Mouse (Mus musculus) heart, embryonic 14.5 days (tissue): ENCODE results near the gene Sirt6. TPM values are rescaled to one million over a fixed set of nuclear protein-coding genes. Genes with fewer than 3 reads are reported as not detected.
A peak's percentile ranks its signal among the peaks of the same experiment; 100 is the strongest.
"Not testable (repeated sequence)": the region's sequence is repeated elsewhere in the genome, so short reads cannot be mapped to it uniquely, and the experiment has no call there.

Experiments
- ATAC-seq: fragments of 200-750 bp; cut with Nextera tagmentation; 2 replicates; pipeline ENCODE4 v1.8.0; 2017; ENCODE audit warnings: low read depth, moderate TSS enrichment; ENCODE audit not compliant: insufficient number of reproducible peaks, insufficient read depth, low FRiP score
- H3K27ac ChIP-seq, 2 experiments: fragments of 200-500 bp in 1 of 2; fragments of 300-500 bp in 1 of 2; sonication (generic) in 1 of 2; replicated peaks in 1 of 2; 2 replicates each; pipeline ENCODE4 v1.5.1; 2012 to 2014; ENCODE audit warnings: low read depth in 2 of 2, low read length in 2 of 2, control low read depth in 1 of 2, mild to moderate bottlenecking in 1 of 2, mixed read lengths in 1 of 2; ENCODE audit not compliant: control insufficient read depth in 1 of 2, insufficient read depth in 1 of 2
- H3K27me3 ChIP-seq: fragments of 300-500 bp; sonication (generic); 2 replicates; pipeline ENCODE4 v1.6.1; 2014; ENCODE audit warnings: mild to moderate bottlenecking, low read length, control low read depth; ENCODE audit not compliant: control insufficient read depth, insufficient read depth
- H3K36me3 ChIP-seq: fragments of 300-500 bp; sonication (generic); 2 replicates; pipeline ENCODE4 v1.6.1; 2014; ENCODE audit warnings: mild to moderate bottlenecking, control low read depth, low read length, mixed read lengths; ENCODE audit not compliant: control insufficient read depth, insufficient read depth
- H3K4me1 ChIP-seq, 2 experiments: fragments of 200-500 bp in 1 of 2; fragments of 300-500 bp in 1 of 2; sonication (generic) in 1 of 2; 2 replicates each; pipeline ENCODE4 v1.6.1; 2012 to 2014; ENCODE audit warnings: low read length in 2 of 2, control low read depth in 1 of 2, mixed read lengths in 1 of 2; ENCODE audit not compliant: control insufficient read depth in 2 of 2, insufficient read depth in 2 of 2
- H3K4me2 ChIP-seq: fragments of 300-500 bp; sonication (generic); 2 replicates; pipeline ENCODE4 v1.6.1; 2014; ENCODE audit warnings: mild to moderate bottlenecking, low read length
- H3K4me3 ChIP-seq, 2 experiments: fragments of 200-500 bp in 1 of 2; fragments of 300-500 bp in 1 of 2; sonication (generic) in 1 of 2; 2 replicates each; pipeline ENCODE4 v1.5.1; 2012 to 2014; ENCODE audit warnings: low read length in 2 of 2, mild to moderate bottlenecking in 2 of 2, control low read depth in 1 of 2, low read depth in 1 of 2, moderate library complexity in 1 of 2; ENCODE audit not compliant: control insufficient read depth in 1 of 2, insufficient read depth in 1 of 2
- H3K9ac ChIP-seq: fragments of 300-500 bp; sonication (generic); 2 replicates; pipeline ENCODE4 v1.6.1; 2014; ENCODE audit warnings: mild to moderate bottlenecking, low read length
- H3K9me3 ChIP-seq: fragments of 300-500 bp; sonication (generic); 2 replicates; pipeline ENCODE4 v1.6.1; 2016; ENCODE audit warnings: low read length, control low read depth; ENCODE audit not compliant: control insufficient read depth
- WGBS: fragments of 180-500 bp; shearing (Covaris S2); extraction: QIAGEN DNeasy Blood & Tissue Kit; methylation state at CpG from one replicate; pipeline ENCODE4 v1.1.7; 2014; 5-methylcytosine and 5-hydroxymethylcytosine counted together
- polyA plus RNA-seq: library from polyadenylated mRNA; unstranded; fragments of >200 nt; fragmentation: Nextera tagmentation; extraction: Ambion mirVana; gene quantifications from 2 replicates; pipeline ENCODE4 v1.2.1, GENCODE M21; 2014

Gene Sirt6
- polyA plus RNA-seq, 1 experiment from 2014 or later = 23.9 TPM

- Histone ChIP-seq H3K36me3 (no peaks in the 10 kb centered on the region), H3K9me3 (no peaks in the 10 kb centered on the region), H3K4me2 (peak overlapping the region; percentile 87), H3K27ac (peak overlapping the region; percentile 91 to 98; a peak in 3 of 4 replicates), H3K4me1 (peaks cover 8 to 18% of the 10 kb centered on the region in 2 experiments), H3K27me3 (no peaks in the 10 kb centered on the region), H3K9ac (peak overlapping the region; percentile 98), H3K4me3 (peak overlapping the region; percentile 73 to 81)
- ATAC-seq = no peak
- WGBS = 68% methylated on average over 2 of the region's 2 CpGs
These were observed 16.6 kb upstream of the Sirt6 start for GRCm38 (mm10) chr10:81644162-81644561.

DNA sequence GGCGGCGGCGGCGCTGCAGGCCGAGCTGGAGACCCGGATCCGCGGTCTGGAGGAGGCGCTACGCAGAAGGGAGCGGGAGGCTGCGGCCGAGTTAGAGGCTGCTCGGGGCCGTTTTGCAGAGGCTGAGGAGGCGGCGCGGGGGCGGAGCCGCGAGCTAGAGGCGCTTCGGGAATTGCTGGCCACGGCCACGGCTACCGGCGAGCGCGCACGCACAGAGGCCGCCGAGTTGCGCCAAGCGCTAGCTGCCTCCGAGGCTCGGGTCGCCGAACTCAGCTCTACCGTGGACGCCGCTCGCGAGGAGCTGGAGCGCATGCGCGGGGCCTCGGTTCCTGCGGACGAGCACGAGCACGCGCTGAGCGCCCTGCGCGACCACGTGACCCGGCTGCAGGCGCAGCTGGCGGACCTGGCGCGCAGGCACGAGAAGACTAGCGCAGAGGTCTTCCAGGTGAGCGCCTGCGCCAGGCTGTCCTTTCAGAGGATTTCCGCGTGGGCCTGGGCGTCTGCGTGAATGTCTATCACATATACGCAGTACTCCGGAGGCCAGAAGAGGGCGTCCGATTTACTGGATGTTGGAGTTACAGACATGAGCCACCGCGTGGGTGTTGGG lies 16.0 kb upstream of the Sirt6 start:
- peak; percentile 85 for ATAC-seq
- Histone ChIP-seq H3K4me3 (peak overlapping the region; percentile 73 to 81), H3K4me2 (peak overlapping the region; percentile 87), H3K36me3 (no peaks in the 10 kb centered on the region), H3K27me3 (no peaks in the 10 kb centered on the region), H3K9me3 (no peaks in the 10 kb centered on the region), H3K4me1 (peaks cover 8 to 18% of the 10 kb centered on the region in 2 experiments), H3K27ac (peak overlapping the region; percentile 91 to 98), H3K9ac (peak overlapping the region; percentile 98)
- under 1% methylated on average over 67 of the region's 75 CpGs for WGBS

DNA sequence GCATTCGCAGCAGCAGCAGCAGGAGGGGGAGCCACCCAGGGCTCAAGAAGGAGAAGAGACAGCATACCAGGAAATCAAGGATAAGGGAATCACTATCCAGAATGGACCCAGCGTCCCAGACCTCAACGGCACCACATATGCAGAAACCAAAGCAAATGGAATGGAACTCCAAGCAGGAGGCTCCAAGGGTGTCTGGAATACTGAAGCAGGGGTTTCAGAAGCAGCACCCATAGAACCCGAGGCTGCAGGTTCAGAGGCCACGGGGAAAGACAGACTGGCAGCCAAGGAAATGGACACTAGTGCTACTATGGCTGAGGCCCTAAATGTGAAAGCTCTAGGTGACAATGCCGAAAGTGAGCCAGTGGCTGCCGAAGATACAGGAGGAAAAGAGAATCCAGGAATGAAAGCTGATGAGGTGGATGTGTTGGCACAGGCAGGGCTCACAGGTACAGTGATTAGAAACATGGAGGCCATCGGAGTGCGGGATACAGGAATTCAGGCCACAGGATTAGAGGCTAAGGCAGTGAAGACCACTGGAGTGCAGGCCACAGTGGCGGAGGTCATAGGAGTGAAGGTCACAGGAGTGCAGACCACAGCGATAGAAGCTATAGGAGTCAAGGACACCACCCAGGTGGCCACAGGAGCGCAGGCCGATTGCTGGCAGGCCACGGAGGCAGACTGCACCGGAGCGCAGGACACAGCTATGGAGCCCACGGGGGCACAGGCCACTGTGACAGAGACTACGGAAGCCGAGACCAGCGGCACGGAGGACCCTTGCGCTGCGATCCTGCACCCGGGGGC lies 15.3 kb upstream of the Sirt6 start:
- WGBS = 22% methylated on average over 23 of the region's 24 CpGs
- H3K4me2 ChIP-seq = peak overlapping the region; percentile 87
- peak overlapping the region; percentile 98 for H3K9ac ChIP-seq
- no peaks in the 10 kb centered on the region for H3K36me3 ChIP-seq
- no peaks in the 10 kb centered on the region for H3K27me3 ChIP-seq
- peak overlapping the region; percentile 91 to 98 for H3K27ac ChIP-seq
- peak overlapping the region; percentile 73 to 81 for H3K4me3 ChIP-seq
- ATAC-seq = peak; percentile 53
- H3K4me1 ChIP-seq = peaks cover 8 to 18% of the 10 kb centered on the region in 2 experiments
- no peaks in the 10 kb centered on the region for H3K9me3 ChIP-seq

DNA sequence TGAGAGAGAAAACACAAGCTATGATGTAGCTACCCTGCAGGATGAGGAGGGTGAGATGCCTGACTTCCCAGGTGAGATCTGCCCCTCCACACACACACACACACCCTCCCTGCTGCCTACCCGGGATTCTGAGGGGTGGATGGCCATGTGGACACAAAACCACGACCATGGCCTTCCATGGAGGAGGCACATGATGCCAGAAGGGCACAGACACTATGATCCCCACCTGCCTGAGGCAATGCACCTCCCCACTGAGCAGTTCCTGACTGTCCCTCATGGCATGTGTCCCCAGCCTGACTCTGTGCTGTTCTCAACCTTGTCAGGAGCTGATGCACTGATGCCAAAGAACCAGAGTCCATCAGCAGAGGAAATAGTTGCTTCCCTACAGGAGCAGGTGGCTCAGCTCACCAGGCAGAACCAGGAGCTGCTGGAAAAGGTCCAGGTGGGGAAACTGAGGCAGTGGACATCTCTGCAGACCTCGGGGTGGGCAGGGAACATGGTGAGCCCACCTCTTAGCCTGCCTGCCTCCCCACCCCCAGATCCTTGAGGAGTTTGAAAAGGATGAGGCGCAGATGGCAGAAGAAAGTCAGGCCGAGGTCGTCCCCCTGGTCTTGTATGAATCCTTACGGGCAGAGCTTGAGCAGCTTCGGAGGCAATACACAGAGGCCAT lies 14.5 kb upstream of the Sirt6 start:
- Histone ChIP-seq H3K4me1 (peaks cover 8 to 18% of the 10 kb centered on the region in 2 experiments), H3K9ac (peak overlapping the region; percentile 98), H3K9me3 (no peaks in the 10 kb centered on the region), H3K4me2 (peak overlapping the region; percentile 87), H3K36me3 (no peaks in the 10 kb centered on the region), H3K4me3 (peak overlapping the region in 1 of 2 experiments; percentile 81; a peak in 2 of 4 replicates), H3K27me3 (no peaks in the 10 kb centered on the region), H3K27ac (peak overlapping the region in 1 of 2 experiments; percentile 98; a peak in 1 of 4 replicates)
- no peak for ATAC-seq
- 76% methylated on average over 8 of the region's 8 CpGs for WGBS

DNA sequence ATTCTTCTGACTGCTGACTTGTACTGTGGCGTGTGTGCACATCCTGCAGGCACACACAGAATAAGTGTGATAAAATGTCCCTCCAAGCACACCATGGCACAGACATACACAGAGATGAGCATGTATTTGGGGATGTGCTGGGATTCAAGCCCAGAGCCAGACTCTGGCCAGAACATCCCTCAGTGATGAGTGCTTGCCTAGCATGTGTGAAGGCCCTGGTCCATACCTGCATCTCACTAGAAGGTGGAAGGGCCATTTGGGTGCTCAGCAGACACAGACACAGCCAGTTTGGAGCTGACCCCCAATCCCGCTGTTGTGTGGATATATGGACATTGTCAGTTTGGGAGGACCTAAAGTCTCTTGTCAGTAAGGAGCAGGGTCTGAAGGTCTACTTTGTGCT lies 14.0 kb upstream of the Sirt6 start:
- 86% methylated on average over 2 of the region's 2 CpGs for WGBS
- H3K27me3 ChIP-seq = no peaks in the 10 kb centered on the region
- no peaks in the 10 kb centered on the region for H3K9me3 ChIP-seq
- no peak overlapping the region for H3K4me3 ChIP-seq
- H3K9ac ChIP-seq = no peak overlapping the region; the same call in 1 of the 2 replicates
- no peaks in the 10 kb centered on the region for H3K36me3 ChIP-seq
- H3K4me2 ChIP-seq = peak overlapping the region; percentile 87; the same call in 1 of the 2 replicates
- peaks cover 8 to 18% of the 10 kb centered on the region in 2 experiments for H3K4me1 ChIP-seq
- no peak overlapping the region for H3K27ac ChIP-seq
- ATAC-seq = no peak

GRCm38 (mm10) chr10:81640825-81641224 lies 13.2 kb upstream of the Sirt6 start:
- H3K27me3 ChIP-seq, H3K9me3 ChIP-seq, H3K4me2 ChIP-seq, H3K4me3 ChIP-seq, ATAC-seq, H3K27ac ChIP-seq, H3K9ac ChIP-seq, H3K36me3 ChIP-seq: not testable (repeated sequence)
- peaks cover 11 to 18% of the 10 kb centered on the region in 2 experiments for H3K4me1 ChIP-seq
- 54% methylated on average over 4 of the region's 4 CpGs for WGBS

DNA sequence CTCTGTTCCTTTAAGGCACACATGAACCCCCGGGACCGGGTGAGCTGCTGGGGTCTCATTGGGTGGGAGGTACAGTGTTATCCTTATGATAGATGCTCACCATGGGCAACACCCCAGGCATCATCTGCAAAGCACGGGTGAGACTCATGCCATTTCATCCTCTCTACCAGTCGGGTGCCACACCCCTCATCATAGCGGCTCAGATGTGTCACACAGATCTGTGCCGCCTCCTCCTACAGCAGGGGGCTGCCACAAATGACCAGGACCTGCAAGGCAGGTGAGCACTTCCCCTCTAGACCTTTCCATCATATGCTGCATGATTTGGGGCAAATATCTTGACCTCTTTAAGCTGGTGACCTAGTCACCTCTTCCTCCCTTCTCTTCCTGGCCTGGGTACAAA lies 10.5 kb upstream of the Sirt6 start:
- no peaks in the 10 kb centered on the region for H3K36me3 ChIP-seq
- H3K4me1 ChIP-seq = peaks cover 12 to 16% of the 10 kb centered on the region in 2 experiments
- H3K4me2 ChIP-seq = no peak overlapping the region
- no peak overlapping the region for H3K27ac ChIP-seq
- no peaks in the 10 kb centered on the region for H3K27me3 ChIP-seq
- ATAC-seq = no peak
- WGBS = 64% methylated on average over 6 of the region's 6 CpGs
- no peaks in the 10 kb centered on the region for H3K9me3 ChIP-seq
- H3K4me3 ChIP-seq = no peak overlapping the region
- H3K9ac ChIP-seq = no peak overlapping the region
